In genomic region chr4:115085522-115086095, GRCm38 (mm10) we compare ENCODE assay signal across 8 mouse cellular contexts. TPM values are rescaled to one million over a fixed set of nuclear protein-coding genes. Genes with fewer than 3 reads are reported as not detected.
DNase-seq lines count a peak whose midpoint lies in the region; ATAC-seq and TF ChIP-seq lines count a peak whose summit lies in the region.

No protein-coding gene starts in this region.

- no peak overlapping the region for H3K4me3 ChIP-seq in ES-Bruce4 (ENCODE audit: low read depth, low read length)

- H3K27ac ChIP-seq in ES-Bruce4 (ENCODE audit: insufficient read depth, low read length): no peak overlapping the region

- H3K4me1 ChIP-seq in ES-Bruce4 (ENCODE audit: control insufficient read depth, insufficient read depth, low read length): peaks cover 2% of the 10 kb centered on the region

- peak; percentile 33 for DNase-seq in gastrocnemius, adult 18-20 months (ENCODE audit: low spot score)
- DNase-seq in gastrocnemius, adult 8-10 months (ENCODE audit: low spot score in 2 of 2): no peak
- peak; percentile 62 to 75 for DNase-seq in cerebellum, postnatal 14 days
- DNase-seq in gastrocnemius, postnatal 14 days: peak; percentile 39
- DNase-seq in layer of hippocampus, postnatal 14 days (ENCODE audit: low spot score in 2 of 2): peak; percentile 40 to 48
- DNase-seq in right cerebral cortex, postnatal 14 days: peak; percentile 43

- intact Hi-C loops in gastrocnemius, postnatal 14 days (cut with DNase I; ENCODE audit: low total_unique reads): no loop called here

- TF ChIP-seq EP300 in ES-Bruce4 (IDR thresholded peaks at IDR 0.05; ENCODE audit: insufficient read depth, low read depth, low read length): no peak

- ATAC-seq in megakaryocyte, adult 5-6 weeks (ENCODE audit: poor library complexity, severe bottlenecking): peak; percentile 84

- H3K27me3 ChIP-seq in ES-Bruce4 (ENCODE audit: control insufficient read depth, insufficient read depth, low read length, poor library complexity, severe bottlenecking): no peaks in the 10 kb centered on the region

- TF ChIP-seq POLR2A in ES-Bruce4 (IDR thresholded peaks at IDR 0.05; ENCODE audit: insufficient read depth, low read length): no peak

- H3K36me3 ChIP-seq in ES-Bruce4 (ENCODE audit: control insufficient read depth, insufficient read depth, low read length, poor library complexity, severe bottlenecking): no peaks in the 10 kb centered on the region

- TF ChIP-seq CTCF in ES-Bruce4 (IDR thresholded peaks at IDR 0.05; ENCODE audit: low read depth, low read length): peak; percentile 97

- H3K9ac ChIP-seq in ES-Bruce4 (ENCODE audit: low read depth, poor library complexity, severe bottlenecking): no peak overlapping the region

- H3K9me3 ChIP-seq in ES-Bruce4 (replicated peaks; ENCODE audit: control insufficient read depth, insufficient read depth, low read length, poor library complexity, severe bottlenecking): no peaks in the 10 kb centered on the region

RNA-seq across cellular contexts. Expression of gene Pdzk1ip1, which starts 2.9 kb away (rescaled TPM):
- not detected for total RNA-seq in gastrocnemius, adult 18-20 months (2021)
- not detected for total RNA-seq in gastrocnemius, adult 8-10 months (2022)
- polyA plus RNA-seq in ES-Bruce4 (2011; ENCODE audit: insufficient read depth, insufficient read length, low read depth, missing spikeins): 3.4 and 4.7 TPM in 2 replicates
- under 1 TPM in 1 of 2 experiments, not detected in 1; 0.57 TPM for total RNA-seq in gastrocnemius, postnatal 14 days (2021)
- total RNA-seq in layer of hippocampus, postnatal 14 days (2021): under 1 TPM in 1 of 2 experiments, not detected in 1; 0.78 TPM
- total RNA-seq in megakaryocyte, adult 5-6 weeks (2015): 1.5 and 2.8 TPM in 2 replicates
- 0.33 and 0.53 TPM in 2 replicates for total RNA-seq in megakaryocyte, adult 5-6 weeks (2017)

RNA-seq across cellular contexts. Expression of gene Tal1, which starts 29.4 kb away (rescaled TPM):
- 1 to 10 TPM in 1 of 2 experiments, under 1 TPM in 1; 0.93 to 1.0 TPM for total RNA-seq in gastrocnemius, adult 18-20 months (2021)
- under 1 TPM; 0.56 to 0.76 (median 0.60) TPM for total RNA-seq in gastrocnemius, adult 8-10 months (2022)
- polyA plus RNA-seq in ES-Bruce4 (2011; ENCODE audit: insufficient read depth, insufficient read length, low read depth, missing spikeins): 0.37 and 0.61 TPM in 2 replicates
- total RNA-seq in gastrocnemius, postnatal 14 days (2021): 1 to 10 TPM; 1.9 to 2.5 TPM
- total RNA-seq in layer of hippocampus, postnatal 14 days (2021): 1 to 10 TPM; 2.3 to 2.4 TPM
- 2.2 and 3.8 TPM in 2 replicates for total RNA-seq in megakaryocyte, adult 5-6 weeks (2015)
- total RNA-seq in megakaryocyte, adult 5-6 weeks (2017): 1.8 and 2.6 TPM in 2 replicates

RNA-seq across cellular contexts. Expression of gene Cyp4x1, which starts 48.5 kb away (rescaled TPM):
- total RNA-seq in gastrocnemius, adult 18-20 months (2021): not detected
- total RNA-seq in gastrocnemius, adult 8-10 months (2022): not detected
- polyA plus RNA-seq in ES-Bruce4 (2011; ENCODE audit: insufficient read depth, insufficient read length, low read depth, missing spikeins): 0.43 and 0.52 TPM in 2 replicates
- total RNA-seq in gastrocnemius, postnatal 14 days (2021): not detected
- 1 to 10 TPM; 8.5 to 9.7 TPM for total RNA-seq in layer of hippocampus, postnatal 14 days (2021)
- not detected in 2 replicates for total RNA-seq in megakaryocyte, adult 5-6 weeks (2015)
- total RNA-seq in megakaryocyte, adult 5-6 weeks (2017): not detected in 2 replicates

Comparison
In these comparisons a context has a peak if more than half of its experiments do, and no peak if none do; other contexts are left out.
1. DNase-seq: peak in gastrocnemius, adult 18-20 months (single experiment), cerebellum, postnatal 14 days (2 of 2), gastrocnemius, postnatal 14 days (single experiment), layer of hippocampus, postnatal 14 days (2 of 2) and right cerebral cortex, postnatal 14 days (single experiment); none in gastrocnemius, adult 8-10 months (0 of 2).
2. RNA of gene Cyp4x1, which starts 48.5 kb away (total RNA-seq): 8.5 to 9.7 TPM in layer of hippocampus, postnatal 14 days; not detected in gastrocnemius, postnatal 14 days, not detected in gastrocnemius, adult 18-20 months, not detected in gastrocnemius, adult 8-10 months and not detected in megakaryocyte, adult 5-6 weeks; every median in the first group is over 4 times any median in the second.